Mouse (Mus musculus) C2C12 (cell line): ENCODE results near the gene Arhgap33.

Source experiments
- CTCF ChIP-seq: IDR thresholded peaks from one replicate; pipeline ENCODE4 v1.5.1; 2011; ENCODE audit not compliant: control insufficient read depth, insufficient read depth, insufficient read length
- MYOD1 ChIP-seq: IDR thresholded peaks from one replicate; pipeline ENCODE4 v1.6.1; 2011; ENCODE audit warnings: low read depth; ENCODE audit not compliant: control insufficient read depth, insufficient read length

- TF ChIP-seq CTCF (no peak), MYOD1 (no peak)
Observed at GRCm38 (mm10) chr7:30518325-30518724, 16.5 kb downstream of the Arhgap33 start.
